Mouse (Mus musculus): Measurements from ENCODE around the gene Olfr1393. TPM values are rescaled to one million over a fixed set of nuclear protein-coding genes. Genes with fewer than 3 reads are reported as not detected.

Gene Olfr1393
- total RNA-seq, 2 experiments from 2014 or later = 0.26 TPM; not detected in 1

DNA sequence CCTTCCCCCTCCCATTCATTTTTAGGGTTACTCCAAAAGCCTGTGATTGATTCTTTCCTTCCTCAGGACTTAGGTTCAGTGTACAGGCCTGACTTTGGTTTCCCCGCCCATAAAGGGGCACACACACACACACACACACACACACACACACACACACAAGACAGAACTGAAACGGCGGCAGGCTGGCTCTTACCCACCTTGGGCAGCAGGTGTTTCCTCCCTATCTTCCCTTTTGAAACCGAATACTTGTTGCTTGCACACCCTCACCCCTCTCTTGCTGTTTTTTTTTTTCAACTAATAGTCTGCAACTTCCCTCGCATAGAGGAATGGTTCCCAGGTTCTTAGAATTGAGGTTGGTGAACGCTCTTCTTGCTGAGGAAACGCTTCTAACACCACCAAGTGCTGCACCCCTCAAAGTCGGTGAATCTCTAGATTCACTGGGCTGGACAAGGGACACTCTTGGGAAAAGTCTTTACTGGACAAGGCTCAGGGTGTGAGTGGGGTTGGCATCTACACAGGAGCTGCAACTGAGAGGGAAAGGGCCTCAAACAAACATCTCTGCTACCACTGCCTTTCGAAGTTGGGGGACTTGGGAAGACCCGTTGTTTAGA is 28.2 kb upstream of the Olfr1393 start:
- intact Hi-C loops (cut with DNase I) = loop anchor here (5.0 kb wide), 1 partner anchor 48 kb away; the partner anchor contains the start of gene Zfp62
- peak in 1 of 2 experiments; percentile 35 for DNase-seq (ENCODE audit: extremely low spot score in 1 of 2, low spot score in 2 of 2)

DNA sequence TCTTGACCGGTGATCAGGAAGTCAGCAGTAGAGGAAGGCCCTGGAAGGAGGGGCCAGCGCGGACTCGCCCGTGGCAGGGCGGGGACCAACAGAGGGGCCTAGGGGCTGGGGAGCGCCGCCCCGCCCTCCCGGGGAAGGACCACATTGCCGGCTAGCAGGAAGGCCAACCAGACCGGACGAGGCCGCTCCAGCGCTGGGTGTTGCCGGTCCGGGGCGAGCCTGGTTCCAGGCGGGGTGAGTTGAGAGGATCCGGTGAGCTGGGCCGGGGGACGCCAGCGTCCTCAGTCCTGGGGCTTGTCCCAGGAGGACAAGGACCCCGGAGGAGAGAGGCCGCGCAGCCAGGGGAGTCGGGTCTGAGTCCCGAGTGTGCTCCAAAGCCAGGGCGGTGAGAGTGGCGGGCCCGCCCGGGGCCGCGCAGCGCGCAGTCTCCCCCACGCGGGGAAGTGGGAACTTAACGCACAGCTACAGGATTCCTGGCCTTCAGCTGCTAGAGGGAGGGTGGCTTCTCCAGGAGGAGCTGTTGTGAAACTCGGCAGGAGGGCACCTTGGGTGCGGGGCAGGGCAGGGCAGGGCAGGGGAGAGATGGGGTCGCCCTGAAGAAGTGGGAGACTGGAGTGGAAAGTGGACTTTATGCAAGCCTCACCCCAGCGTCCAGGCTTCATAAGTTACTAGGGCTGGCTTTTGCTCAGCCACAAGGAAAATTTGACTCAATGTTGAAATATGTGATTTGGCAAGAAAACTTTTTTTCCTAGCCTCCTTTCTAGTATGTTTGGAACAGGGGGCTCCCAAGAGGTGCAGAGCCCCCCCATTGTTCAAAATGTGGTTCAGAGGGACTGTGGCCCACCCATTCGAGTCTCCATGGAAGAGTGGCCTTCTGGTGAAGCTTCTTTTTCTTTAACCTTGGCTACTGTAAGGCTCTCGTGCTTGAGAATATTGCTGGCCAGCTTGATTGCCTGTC is 27.4 kb upstream of the Olfr1393 start:
- DNase-seq (ENCODE audit: extremely low spot score in 1 of 2, low spot score in 2 of 2) = peak; percentile 43 to 94
- intact Hi-C loops (cut with DNase I) = loop anchor here (5.0 kb wide), 1 partner anchor 48 kb away; the partner anchor contains the start of gene Zfp62

DNA sequence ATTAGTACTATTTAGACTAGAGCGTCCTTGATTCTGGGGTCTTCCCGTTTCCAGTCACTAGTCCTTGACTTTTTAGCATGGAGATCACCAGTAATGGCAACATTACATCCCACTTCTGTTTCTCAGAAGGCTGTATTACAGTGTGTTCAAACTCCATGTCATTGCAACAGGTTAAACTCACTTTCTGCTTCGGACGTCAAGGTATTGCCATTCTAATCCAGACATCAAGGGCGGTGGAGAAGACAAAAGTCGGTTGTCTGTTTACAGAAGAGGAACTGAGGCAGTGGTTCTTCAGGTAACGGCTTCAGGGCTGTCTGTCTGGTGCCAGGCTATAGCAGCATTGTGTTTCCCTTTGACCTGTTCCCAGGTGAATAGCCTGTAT is 26.7 kb upstream of the Olfr1393 start:
- intact Hi-C loops (cut with DNase I) = loop anchor here (5.0 kb wide), 1 partner anchor 49 kb away; the partner anchor contains the start of gene Zfp62
- DNase-seq (ENCODE audit: extremely low spot score in 1 of 2, low spot score in 2 of 2) = no peak

DNA sequence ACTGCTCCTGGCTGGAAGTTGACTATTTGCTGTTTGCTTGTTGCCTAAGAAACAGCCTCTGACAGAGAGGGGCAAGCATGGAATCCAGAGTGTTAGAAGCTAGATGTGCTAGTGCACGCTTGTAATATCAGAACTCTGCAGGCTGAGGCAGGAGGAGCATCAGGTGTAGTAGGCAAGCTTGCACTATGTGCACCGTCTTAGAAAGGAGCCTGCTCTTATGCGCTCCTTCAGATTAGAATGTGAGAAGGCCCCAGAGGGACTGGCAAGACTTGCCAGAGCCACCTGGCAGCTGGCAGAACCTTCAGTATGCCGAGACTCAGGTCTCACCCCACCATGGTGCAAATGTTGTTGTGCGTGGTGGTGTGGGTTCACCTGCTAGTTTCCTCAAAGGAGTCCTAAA is 26.1 kb upstream of the Olfr1393 start:
- no peak for DNase-seq (ENCODE audit: extremely low spot score in 1 of 2, low spot score in 2 of 2)
- intact Hi-C loops (cut with DNase I) = loop anchor here (5.0 kb wide), 1 partner anchor 50 kb away; the partner anchor contains the start of gene Zfp62

DNA sequence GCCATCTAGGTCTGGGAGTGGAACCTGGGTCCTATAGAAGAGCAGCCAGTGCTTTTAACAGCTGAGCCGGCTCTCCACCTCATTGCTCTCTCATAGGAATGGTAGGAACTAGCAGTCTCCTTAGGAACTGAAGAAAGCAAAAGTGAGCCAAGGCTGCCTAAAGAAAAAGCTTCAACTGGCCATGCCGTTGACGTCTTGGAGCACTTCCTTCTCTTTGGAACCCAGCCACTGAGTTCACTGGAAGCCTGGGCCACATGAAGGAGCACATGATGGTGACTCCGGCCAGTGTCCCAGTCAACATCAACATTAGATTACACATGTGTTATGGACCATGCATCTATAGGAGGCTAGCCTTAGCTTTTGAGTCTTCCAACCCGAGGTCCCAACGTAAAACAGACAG is 25.1 kb upstream of the Olfr1393 start:
- intact Hi-C loops (cut with DNase I) = loop anchor here (5.0 kb wide), 1 partner anchor 51 kb away; the partner anchor contains the start of gene Zfp62
- no peak for DNase-seq (ENCODE audit: extremely low spot score in 1 of 2, low spot score in 2 of 2)

DNA sequence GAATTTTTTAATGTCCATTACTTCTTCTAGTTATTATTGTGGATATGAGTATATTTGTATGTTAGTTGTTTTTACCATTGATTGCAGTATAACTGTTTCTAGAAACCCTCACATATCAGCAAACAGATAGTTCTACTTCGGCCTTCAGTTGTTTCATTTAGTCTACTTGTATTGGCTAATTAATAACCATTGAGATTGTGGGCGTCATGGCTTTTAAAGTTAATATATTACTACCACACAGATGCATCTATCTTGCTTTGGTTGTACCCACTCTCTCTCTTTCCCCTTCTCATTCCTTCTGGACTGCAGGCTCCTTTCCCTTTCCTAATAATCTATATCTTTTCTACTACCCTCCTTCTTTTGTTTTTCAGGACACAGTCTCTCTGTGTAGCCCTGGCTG is 18.8 kb upstream of the Olfr1393 start:
- no peak for DNase-seq (ENCODE audit: extremely low spot score in 1 of 2, low spot score in 2 of 2)
- intact Hi-C loops (cut with DNase I) = no loop called here

DNA sequence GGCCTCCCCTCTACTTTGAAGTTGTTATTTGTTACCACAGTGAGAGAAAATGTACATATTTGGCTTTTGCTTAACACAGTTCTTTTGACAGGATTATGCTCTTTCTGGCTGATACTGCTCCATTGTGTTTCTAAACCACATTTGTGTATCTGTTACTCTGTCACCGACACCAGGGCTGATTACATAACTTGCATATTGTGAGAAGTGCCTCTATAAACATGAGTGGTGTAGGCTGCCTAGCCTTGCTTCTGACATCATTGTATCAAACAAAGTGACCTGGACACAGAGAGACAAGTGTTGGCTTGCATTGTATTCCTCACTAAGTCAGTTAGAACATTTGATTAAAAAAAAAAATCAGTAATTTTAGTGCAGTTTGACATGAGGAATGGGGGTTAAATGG is 18.3 kb upstream of the Olfr1393 start:
- intact Hi-C loops (cut with DNase I) = loop anchor here (10.0 kb wide), 1 partner anchor 455 kb away; the partner anchor contains the start of gene Rack1
- DNase-seq (ENCODE audit: extremely low spot score in 1 of 2, low spot score in 2 of 2) = no peak

DNA sequence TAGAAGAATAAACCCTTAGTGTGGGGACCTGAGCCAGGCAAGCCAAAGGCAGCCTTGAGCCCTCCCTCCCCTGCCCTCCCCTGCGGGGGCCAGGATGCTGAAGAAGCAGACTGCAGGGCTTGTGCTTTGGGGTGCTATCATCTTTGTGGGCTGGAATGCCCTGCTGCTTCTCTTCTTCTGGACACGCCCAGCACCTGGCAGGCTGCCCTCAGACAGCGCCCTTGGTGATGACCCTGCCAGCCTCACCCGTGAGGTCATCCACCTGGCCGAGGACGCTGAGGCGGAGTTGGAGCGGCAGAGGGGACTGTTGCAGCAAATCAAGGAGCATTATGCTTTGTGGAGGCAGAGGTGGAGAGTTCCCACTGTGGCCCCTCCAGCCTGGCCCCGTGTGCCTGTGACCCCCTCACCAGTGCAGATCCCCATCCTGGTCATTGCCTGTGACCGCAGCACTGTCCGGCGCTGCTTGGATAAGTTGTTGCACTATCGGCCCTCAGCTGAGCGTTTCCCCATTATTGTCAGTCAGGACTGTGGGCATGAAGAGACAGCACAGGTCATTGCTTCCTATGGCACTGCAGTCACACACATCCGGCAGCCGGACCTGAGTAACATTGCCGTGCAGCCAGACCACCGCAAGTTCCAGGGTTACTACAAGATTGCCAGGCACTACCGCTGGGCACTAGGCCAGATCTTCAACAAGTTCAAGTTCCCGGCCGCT is 17.3 kb upstream of the Olfr1393 start:
- DNase-seq (ENCODE audit: extremely low spot score in 1 of 2, low spot score in 2 of 2) = no peak
- intact Hi-C loops (cut with DNase I) = loop anchor here (10.0 kb wide), 1 partner anchor 456 kb away; the partner anchor contains the start of gene Rack1

DNA sequence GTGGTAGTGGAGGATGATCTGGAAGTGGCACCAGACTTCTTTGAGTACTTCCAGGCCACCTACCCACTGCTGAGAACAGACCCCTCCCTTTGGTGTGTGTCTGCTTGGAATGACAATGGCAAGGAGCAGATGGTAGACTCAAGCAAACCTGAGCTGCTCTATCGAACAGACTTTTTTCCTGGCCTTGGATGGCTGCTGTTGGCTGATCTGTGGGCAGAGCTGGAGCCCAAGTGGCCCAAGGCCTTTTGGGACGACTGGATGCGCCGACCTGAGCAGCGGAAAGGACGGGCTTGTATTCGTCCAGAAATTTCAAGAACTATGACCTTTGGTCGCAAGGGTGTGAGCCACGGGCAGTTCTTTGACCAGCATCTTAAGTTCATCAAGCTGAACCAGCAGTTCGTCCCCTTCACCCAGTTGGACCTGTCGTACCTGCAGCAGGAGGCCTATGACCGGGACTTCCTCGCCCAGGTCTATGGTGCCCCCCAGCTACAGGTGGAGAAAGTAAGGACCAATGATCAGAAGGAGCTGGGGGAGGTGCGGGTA is 16.7 kb upstream of the Olfr1393 start:
- DNase-seq (ENCODE audit: extremely low spot score in 1 of 2, low spot score in 2 of 2) = no peak
- intact Hi-C loops (cut with DNase I) = loop anchor here (10.0 kb wide), 1 partner anchor 457 kb away; the partner anchor contains the start of gene Rack1

DNA sequence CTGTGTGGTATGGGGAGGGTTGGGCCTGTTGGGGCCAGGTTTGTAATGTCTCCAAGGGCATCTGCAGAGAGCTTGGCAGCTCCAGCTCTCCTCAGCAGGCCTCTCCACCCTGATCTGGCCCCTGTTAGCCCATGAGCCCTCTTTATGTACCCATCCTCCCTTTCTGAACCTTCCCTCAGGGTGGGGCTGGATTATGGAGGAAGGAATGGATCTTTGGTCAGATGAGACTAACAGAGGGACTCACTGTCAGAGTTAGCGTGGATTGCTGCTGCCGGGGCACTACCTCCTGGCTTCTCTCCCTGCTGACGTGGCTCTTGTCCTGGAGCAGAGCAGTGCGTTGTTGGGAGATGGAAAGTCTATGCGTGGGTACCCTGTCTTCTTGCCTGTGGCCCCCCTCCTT is 15.8 kb upstream of the Olfr1393 start:
- no peak for DNase-seq (ENCODE audit: extremely low spot score in 1 of 2, low spot score in 2 of 2)
- intact Hi-C loops (cut with DNase I) = loop anchor here (10.0 kb wide), 1 partner anchor 457 kb away; the partner anchor contains the start of gene Rack1

DNA sequence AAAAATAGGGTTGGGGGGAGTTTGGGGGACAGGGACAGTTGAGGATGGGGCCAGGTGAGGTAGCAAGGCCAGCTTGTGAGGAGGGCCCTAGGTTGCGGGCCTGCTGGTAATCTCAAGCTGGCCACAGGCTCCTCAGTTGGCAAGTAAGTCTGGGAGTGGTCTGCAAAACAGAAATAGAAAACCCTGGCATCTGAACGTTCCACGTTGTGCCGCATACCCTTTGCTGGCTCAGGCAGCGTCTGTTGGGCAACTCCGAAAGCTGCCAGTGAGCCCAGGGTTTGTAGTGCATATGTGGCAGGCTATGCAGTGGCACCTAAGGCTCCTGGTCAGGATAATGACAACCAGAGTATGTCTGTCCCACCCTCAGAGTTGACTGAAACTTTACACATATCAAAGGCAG is 15.0 kb upstream of the Olfr1393 start:
- intact Hi-C loops (cut with DNase I) = loop anchor here (10.0 kb wide), 1 partner anchor 458 kb away; the partner anchor contains the start of gene Rack1
- DNase-seq (ENCODE audit: extremely low spot score in 1 of 2, low spot score in 2 of 2) = no peak

DNA sequence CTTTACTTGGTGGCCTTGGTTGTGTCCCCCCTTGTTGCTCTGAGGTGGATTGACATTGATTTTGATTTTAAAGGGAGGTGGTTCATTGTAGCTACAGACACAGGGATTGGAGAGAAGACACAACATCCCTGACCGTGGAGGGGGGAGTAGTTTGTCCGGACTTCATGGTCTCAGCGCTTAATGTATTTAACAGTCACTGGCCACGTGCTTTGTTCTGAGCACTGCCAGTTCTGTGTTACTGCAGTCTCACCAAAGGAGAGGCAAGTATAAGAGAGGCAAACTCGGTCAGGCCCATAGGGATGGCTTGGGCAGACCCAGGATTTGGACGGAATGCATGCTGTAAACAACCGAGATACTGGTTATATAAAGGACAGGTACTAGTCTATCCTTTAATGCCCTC is 14.0 kb upstream of the Olfr1393 start:
- no peak for DNase-seq (ENCODE audit: extremely low spot score in 1 of 2, low spot score in 2 of 2)
- intact Hi-C loops (cut with DNase I) = loop anchor here (10.0 kb wide), 1 partner anchor 459 kb away; the partner anchor contains the start of gene Rack1

DNA sequence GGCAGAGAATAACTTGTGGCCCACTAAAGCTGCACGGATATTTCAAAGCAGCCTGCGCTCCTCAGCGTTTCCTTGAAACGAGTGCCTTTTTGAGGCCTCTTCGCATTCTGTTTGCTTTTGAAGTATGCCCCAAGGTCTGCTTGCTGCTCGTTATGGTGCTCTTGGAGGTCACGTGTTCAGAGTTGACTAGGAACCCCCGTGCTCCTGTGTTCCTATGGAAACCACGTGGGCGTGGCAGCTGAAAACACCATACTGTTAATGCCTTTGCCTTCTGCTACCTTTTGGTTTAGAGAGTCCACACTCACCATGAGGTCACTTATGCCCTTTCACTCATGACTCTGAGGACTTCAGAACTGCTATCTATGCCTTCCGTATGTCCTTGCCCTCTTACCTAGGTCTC is 13.5 kb upstream of the Olfr1393 start:
- intact Hi-C loops (cut with DNase I) = loop anchor here (5.0 to 10.0 kb wide), 2 partner anchors 67 to 460 kb away; partner anchors contain the start of gene Rack1
- DNase-seq (ENCODE audit: extremely low spot score in 1 of 2, low spot score in 2 of 2) = no peak

DNA sequence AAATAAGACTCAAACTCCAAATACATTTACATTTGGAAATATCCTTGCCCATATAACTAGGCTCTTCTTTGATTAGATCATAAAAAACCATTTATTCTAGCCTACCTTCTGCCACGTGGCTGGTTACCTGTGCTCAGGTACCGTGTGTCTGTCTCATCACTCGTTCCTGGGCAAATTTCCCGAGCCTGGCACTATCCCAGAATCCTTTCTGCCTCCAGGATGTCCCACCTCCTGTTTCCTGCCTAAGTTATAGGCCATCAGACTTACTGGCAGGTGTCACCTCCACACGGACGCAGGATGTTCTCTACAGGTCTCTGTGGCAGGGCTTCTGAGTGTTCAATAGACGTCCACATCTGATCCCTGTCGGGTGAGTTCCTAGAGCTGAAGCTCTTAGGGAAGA is 13.0 kb upstream of the Olfr1393 start:
- intact Hi-C loops (cut with DNase I) = loop anchor here (5.0 to 10.0 kb wide), 2 partner anchors 68 to 460 kb away; partner anchors contain the start of gene Rack1
- DNase-seq (ENCODE audit: extremely low spot score in 1 of 2, low spot score in 2 of 2) = no peak

DNA sequence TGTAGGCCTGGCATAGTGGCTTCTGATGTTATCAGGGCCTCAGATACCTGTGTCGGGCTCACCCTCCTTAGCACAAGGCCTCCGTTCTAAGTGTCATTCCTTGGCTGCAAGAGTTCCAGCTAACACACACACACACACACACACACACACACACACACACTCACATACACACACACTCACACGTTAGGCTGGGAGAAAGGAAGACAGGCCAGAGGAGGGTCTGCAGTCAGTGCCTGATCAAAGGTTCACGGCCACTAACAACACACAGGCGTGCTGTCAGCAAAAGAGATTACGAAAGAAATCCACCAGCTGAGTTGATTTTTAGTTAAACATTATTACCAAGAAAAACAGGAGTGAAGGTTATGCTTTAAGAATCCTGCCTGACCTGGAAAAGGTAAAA is 11.4 kb upstream of the Olfr1393 start:
- intact Hi-C loops (cut with DNase I) = loop anchor here (5.0 to 10.0 kb wide), 2 partner anchors 69 to 462 kb away; partner anchors contain the start of gene Rack1
- no peak for DNase-seq (ENCODE audit: extremely low spot score in 1 of 2, low spot score in 2 of 2)

DNA sequence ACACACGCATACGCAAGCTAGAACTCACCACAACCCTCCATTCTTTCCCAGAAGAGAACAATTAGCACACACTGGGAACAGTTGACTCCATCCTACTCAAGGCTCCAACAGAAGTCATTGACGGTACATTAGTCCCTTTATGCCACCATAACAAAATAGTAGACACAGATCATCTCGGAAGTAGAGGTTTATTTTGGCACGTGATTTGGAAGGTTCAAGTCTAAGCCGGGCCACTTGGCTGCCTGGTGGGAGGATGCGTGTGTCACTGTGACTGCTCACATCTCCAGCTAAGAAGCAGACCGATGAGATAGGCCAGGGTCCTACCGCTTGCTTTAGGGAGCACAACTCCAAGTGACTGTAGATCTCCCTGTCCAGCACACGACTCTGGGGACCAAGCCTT is 10.8 kb upstream of the Olfr1393 start:
- intact Hi-C loops (cut with DNase I) = loop anchor here (5.0 to 10.0 kb wide), 2 partner anchors 70 to 463 kb away; partner anchors contain the start of gene Rack1
- no peak for DNase-seq (ENCODE audit: extremely low spot score in 1 of 2, low spot score in 2 of 2)

DNA sequence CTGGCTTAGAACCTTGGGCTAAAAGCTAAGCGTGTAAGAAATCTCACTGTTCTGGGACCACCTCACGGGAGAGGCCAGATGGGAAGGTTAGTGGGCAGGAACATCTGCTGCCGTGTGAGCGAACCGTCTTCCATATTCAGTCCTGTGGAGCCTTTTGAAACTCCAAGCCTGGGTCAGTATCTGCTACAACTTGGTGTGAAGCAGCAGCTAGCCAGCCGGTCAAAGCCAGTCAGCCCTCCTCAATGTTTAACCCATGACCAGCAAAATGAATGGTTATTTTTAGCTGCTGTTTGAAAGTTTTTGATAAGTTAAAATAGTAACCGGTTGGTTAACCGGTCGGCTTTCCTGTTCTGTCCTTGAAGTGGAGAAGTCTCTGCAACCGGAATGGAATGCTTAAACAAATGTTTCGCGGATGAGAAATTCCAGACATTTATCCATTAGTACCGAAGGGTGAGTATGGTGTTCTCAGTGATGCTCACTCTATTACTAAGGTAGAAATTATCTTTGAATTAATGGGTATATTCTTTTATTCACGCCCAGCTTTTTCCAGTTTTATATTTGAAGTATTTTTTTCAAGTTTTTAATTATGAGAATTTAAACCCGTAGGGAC is 10.0 kb upstream of the Olfr1393 start:
- DNase-seq (ENCODE audit: extremely low spot score in 1 of 2, low spot score in 2 of 2) = no peak
- intact Hi-C loops (cut with DNase I) = loop anchor here (5.0 to 10.0 kb wide), 2 partner anchors 71 to 463 kb away; partner anchors contain the start of gene Rack1

DNA sequence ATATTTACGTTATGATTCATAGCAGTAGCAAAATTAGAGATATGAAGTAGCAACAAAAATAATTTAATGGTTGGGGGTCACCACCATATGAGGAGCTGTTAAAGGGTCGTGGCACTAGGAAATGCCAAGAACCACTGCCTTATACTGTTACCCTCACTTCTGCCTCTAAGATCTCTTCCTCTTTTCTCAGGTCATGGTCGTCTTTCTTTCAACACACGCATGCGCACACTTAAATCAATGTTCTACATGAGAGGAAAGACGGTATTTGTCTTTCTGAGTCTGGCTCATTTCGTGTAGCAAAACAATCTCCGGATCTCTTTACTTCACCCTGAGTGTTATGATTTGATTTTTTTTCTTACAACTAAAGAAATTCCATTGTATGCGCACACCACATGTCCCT is 8.3 kb upstream of the Olfr1393 start:
- intact Hi-C loops (cut with DNase I) = loop anchor here (5.0 to 10.0 kb wide), 5 partner anchors 72 to 465 kb away; partner anchors contain the start of genes Btnl9, Irgm1, Olfr1396 and Rack1

More for the DNA sequence above, 8.3 kb upstream of the Olfr1393 start:
- DNase-seq (ENCODE audit: extremely low spot score in 1 of 2, low spot score in 2 of 2) = no peak

Measured in left cerebral cortex, postnatal 10 days (tissue).